Mouse (Mus musculus): ENCODE measurements at regions not wholly inside any gene's neighbourhood (a gene's known extent, or its start where the extent isn't known, plus 50 kb on each side); places are given as distances from the start of the nearest gene placed in this dataset.
A peak's percentile ranks its signal among the peaks of the same experiment; 100 is the strongest.

DNA sequence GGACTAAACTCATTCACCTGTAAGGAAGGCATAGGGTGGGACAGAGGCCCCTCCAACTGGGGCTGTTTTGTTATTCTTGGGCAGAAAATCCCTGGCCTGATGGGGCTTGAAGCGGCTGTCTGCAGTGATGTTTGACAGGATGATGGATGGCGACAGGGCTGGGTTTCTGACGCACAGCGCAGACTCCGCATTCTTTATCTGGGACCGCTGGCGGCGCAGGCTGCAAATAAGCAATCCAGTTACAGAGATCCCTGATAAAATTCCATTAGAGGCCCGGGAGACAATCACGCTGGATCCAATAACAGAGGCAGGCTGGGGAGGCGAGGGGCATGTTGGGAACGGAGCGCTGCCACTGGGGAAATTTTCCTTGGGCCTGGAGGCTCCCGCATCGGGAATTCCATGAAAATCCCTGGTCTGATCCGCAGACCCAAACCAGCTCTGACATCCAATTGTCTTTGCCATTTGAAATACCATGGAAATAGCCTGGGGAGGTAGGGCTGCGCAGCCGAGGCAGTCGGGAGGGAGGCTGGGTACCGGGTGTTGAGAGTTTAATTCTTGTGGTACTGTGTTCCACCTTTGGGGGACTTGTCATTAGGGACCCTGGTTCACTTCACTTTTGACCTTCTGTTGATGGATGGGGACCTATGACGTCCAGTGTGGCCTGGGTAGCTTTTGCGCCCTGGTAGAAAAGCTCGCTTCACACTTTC is 99.0 kb upstream of the Sdk2 start:
- TF ChIP-seq POLR2A (IDR thresholded peaks at IDR 0.05; ENCODE audit: borderline replicate concordance, extremely low read depth, insufficient read depth, insufficient read length) = no peak
- no peak overlapping the region for H3K4me3 ChIP-seq (replicated peaks; ENCODE audit: low read length)
- H3K9me3 ChIP-seq (ENCODE audit: control insufficient read depth, low read length) = no peaks in the 10 kb centered on the region
- H3K9ac ChIP-seq (ENCODE audit: low read depth, low read length, severe bottlenecking) = peak overlapping the region; percentile 31; the same call in 1 of the 2 replicates
- peak; percentile 50 for DNase-seq (ENCODE audit: low spot score)
- WGBS = 26% methylated on average over 23 of the region's 23 CpGs
- ATAC-seq (ENCODE audit: low FRiP score, low read depth) = no peak; the same call in 1 of the 2 replicates
- H3K4me2 ChIP-seq (replicated peaks; ENCODE audit: low read depth, low read length, severe bottlenecking) = peak overlapping the region; percentile 20; the same call in 1 of the 2 replicates
- no peak overlapping the region for H3K27ac ChIP-seq (replicated peaks; ENCODE audit: low read depth, low read length)
- H3K36me3 ChIP-seq (ENCODE audit: control insufficient read depth, insufficient read depth, low read length) = no peaks in the 10 kb centered on the region
- 0 out of 2 replicates have a peak, but pooled peaks cover 4% of the 10 kb centered on the region for H3K4me1 ChIP-seq (ENCODE audit: control insufficient read depth, insufficient read depth, low read length)
- H3K27me3 ChIP-seq (ENCODE audit: control insufficient read depth, insufficient read depth, low read length) = no peaks in the 10 kb centered on the region

DNA sequence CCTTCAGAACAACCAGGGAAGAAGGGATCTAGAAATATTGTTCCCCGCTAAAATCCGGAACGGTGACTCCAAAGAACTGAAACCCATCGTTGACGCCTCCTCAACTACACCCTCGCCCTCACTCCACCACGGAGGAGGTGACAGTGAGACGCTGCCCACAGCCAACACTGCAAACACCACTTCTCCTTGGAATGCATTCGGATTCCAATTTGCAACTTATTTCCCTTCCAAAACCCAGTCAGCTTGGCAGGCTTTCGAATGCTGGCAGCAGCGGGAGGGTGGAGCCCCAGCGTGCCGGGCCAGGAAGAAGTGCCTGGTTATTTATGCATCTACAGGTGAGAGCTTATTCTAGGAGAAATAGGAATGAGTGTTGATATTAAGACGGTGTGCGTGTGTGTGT is 85.9 kb upstream of the Sdk2 start:
- H3K4me3 ChIP-seq (replicated peaks; ENCODE audit: low read length) = no peak overlapping the region
- H3K27me3 ChIP-seq (ENCODE audit: control insufficient read depth, insufficient read depth, low read length) = no peaks in the 10 kb centered on the region
- 81% methylated on average over 15 of the region's 15 CpGs for WGBS
- H3K27ac ChIP-seq (replicated peaks; ENCODE audit: low read depth, low read length) = no peak overlapping the region
- no peaks in the 10 kb centered on the region for H3K4me1 ChIP-seq (ENCODE audit: control insufficient read depth, insufficient read depth, low read length)
- DNase-seq (ENCODE audit: low spot score) (no peak), ATAC-seq (ENCODE audit: low FRiP score, low read depth) (no peak)
- H3K9me3 ChIP-seq (ENCODE audit: control insufficient read depth, low read length) = no peaks in the 10 kb centered on the region
- no peak overlapping the region for H3K9ac ChIP-seq (ENCODE audit: low read depth, low read length, severe bottlenecking)
- H3K36me3 ChIP-seq (ENCODE audit: control insufficient read depth, insufficient read depth, low read length) = no peaks in the 10 kb centered on the region
- TF ChIP-seq POLR2A (IDR thresholded peaks at IDR 0.05; ENCODE audit: borderline replicate concordance, extremely low read depth, insufficient read depth, insufficient read length) = no peak
- H3K4me2 ChIP-seq (replicated peaks; ENCODE audit: low read depth, low read length, severe bottlenecking) = no peak overlapping the region

- Histone ChIP-seq H3K9ac (ENCODE audit: low read depth, low read length, severe bottlenecking) (no peak overlapping the region), H3K27me3 (ENCODE audit: control insufficient read depth, insufficient read depth, low read length) (no peaks in the 10 kb centered on the region), H3K4me3 (replicated peaks; ENCODE audit: low read length) (no peak overlapping the region), H3K4me2 (replicated peaks; ENCODE audit: low read depth, low read length, severe bottlenecking) (no peak overlapping the region), H3K4me1 (ENCODE audit: control insufficient read depth, insufficient read depth, low read length) (no peaks in the 10 kb centered on the region; the same call in 1 of the 2 replicates), H3K36me3 (ENCODE audit: control insufficient read depth, insufficient read depth, low read length) (no peaks in the 10 kb centered on the region), H3K27ac (replicated peaks; ENCODE audit: low read depth, low read length) (no peak overlapping the region), H3K9me3 (ENCODE audit: control insufficient read depth, low read length) (no peaks in the 10 kb centered on the region)
- ATAC-seq (ENCODE audit: low FRiP score, low read depth) (no peak), DNase-seq (ENCODE audit: low spot score) (peak; percentile 9)
- TF ChIP-seq POLR2A (IDR thresholded peaks at IDR 0.05; ENCODE audit: borderline replicate concordance, extremely low read depth, insufficient read depth, insufficient read length) = no peak
- WGBS = 18% methylated on average over 5 of the region's 5 CpGs
Measured at GRCm38 (mm10) chr11:114146334-114146733, 79.5 kb upstream of the Sdk2 start.

DNA sequence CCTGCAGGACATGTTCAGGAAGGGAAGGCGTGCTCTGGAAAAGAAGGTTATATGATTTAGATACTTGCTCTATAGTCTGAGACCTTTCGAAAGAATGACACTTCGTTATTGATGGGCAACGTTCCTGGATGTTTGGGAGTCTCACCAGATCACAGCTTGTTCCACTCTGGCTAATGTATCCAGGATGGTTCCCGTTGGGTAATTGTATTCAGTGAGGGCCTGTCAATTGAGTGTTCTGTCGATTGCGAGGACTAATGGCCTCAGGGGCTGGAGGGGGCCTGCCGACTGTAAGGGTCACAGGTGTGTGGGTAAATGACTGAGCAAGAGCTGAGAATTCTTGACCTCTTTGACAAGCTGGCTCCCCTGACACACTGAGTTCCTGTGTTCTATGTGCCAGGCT is 62.4 kb upstream of the Sdk2 start:
- Histone ChIP-seq H3K36me3 (ENCODE audit: control insufficient read depth, insufficient read depth, low read length) (no peaks in the 10 kb centered on the region), H3K4me3 (replicated peaks; ENCODE audit: low read length) (no peak overlapping the region), H3K27me3 (ENCODE audit: control insufficient read depth, insufficient read depth, low read length) (no peaks in the 10 kb centered on the region), H3K4me2 (replicated peaks; ENCODE audit: low read depth, low read length, severe bottlenecking) (no peak overlapping the region), H3K9me3 (ENCODE audit: control insufficient read depth, low read length) (no peaks in the 10 kb centered on the region), H3K27ac (replicated peaks; ENCODE audit: low read depth, low read length) (no peak overlapping the region), H3K9ac (ENCODE audit: low read depth, low read length, severe bottlenecking) (no peak overlapping the region), H3K4me1 (ENCODE audit: control insufficient read depth, insufficient read depth, low read length) (no peaks in the 10 kb centered on the region)
- no peak for DNase-seq (ENCODE audit: low spot score)
- WGBS = 36% methylated on average over 8 of the region's 8 CpGs
- no peak for ATAC-seq (ENCODE audit: low FRiP score, low read depth)
- no peak for TF ChIP-seq POLR2A (IDR thresholded peaks at IDR 0.05; ENCODE audit: borderline replicate concordance, extremely low read depth, insufficient read depth, insufficient read length)

- Histone ChIP-seq H3K9ac (ENCODE audit: low read depth, low read length, severe bottlenecking) (no peak overlapping the region), H3K27ac (replicated peaks; ENCODE audit: low read depth, low read length) (no peak overlapping the region), H3K9me3 (ENCODE audit: control insufficient read depth, low read length) (no peaks in the 10 kb centered on the region), H3K4me2 (replicated peaks; ENCODE audit: low read depth, low read length, severe bottlenecking) (no peak overlapping the region), H3K36me3 (ENCODE audit: control insufficient read depth, insufficient read depth, low read length) (no peaks in the 10 kb centered on the region), H3K4me1 (ENCODE audit: control insufficient read depth, insufficient read depth, low read length) (no peaks in the 10 kb centered on the region), H3K4me3 (replicated peaks; ENCODE audit: low read length) (no peak overlapping the region), H3K27me3 (ENCODE audit: control insufficient read depth, insufficient read depth, low read length) (no peaks in the 10 kb centered on the region)
- 69% methylated on average over 8 of the region's 8 CpGs for WGBS
- no peak for DNase-seq (ENCODE audit: low spot score)
- no peak for ATAC-seq (ENCODE audit: low FRiP score, low read depth)
- no peak for TF ChIP-seq POLR2A (IDR thresholded peaks at IDR 0.05; ENCODE audit: borderline replicate concordance, extremely low read depth, insufficient read depth, insufficient read length)
Measured at GRCm38 (mm10) chr11:114128841-114129240, 62.0 kb upstream of the Sdk2 start.
